Mouse (Mus musculus): ENCODE results near the gene Mindy2. TPM values are rescaled to one million over a fixed set of nuclear protein-coding genes. Genes with fewer than 3 reads are reported as not detected.
A peak's percentile ranks its signal among the peaks of the same experiment; 100 is the strongest.

Gene Mindy2
- polyA plus RNA-seq (2012; rRNA removed) (5.2 and 7.8 TPM in 2 replicates), polyA plus RNA-seq (2014; fragmentation: Nextera tagmentation; extraction: Ambion mirVana) (13.7 and 15.3 TPM in 2 replicates)

GRCm38 (mm10) chr9:70657013-70657967 lies at the start of gene Mindy2:
Mindy2 (minus strand) TSS chr9:70657174.
- H3K9ac ChIP-seq (replicated peaks): peak within 1 kb of the TSS; percentile 92
- peak; percentile 92 for ATAC-seq (ENCODE audit: insufficient read depth)
- H3K27me3 ChIP-seq (ENCODE audit: control insufficient read depth, insufficient read depth, low read length): no peaks in the 10 kb centered on the region
- H3K4me2 ChIP-seq (ENCODE audit: low read depth): peak within 1 kb of the TSS; percentile 86
- peak within 1 kb of the TSS; percentile 71 to 100 for H3K4me3 ChIP-seq (ENCODE audit: insufficient read depth in 1 of 2, low read depth in 2 of 2, low read length in 2 of 2)
- peaks cover 3% of the 10 kb centered on the region for H3K36me3 ChIP-seq (replicated peaks; ENCODE audit: control insufficient read depth, insufficient read depth, low read depth)
- TF ChIP-seq EP300 (IDR thresholded peaks at IDR 0.05; ENCODE audit: low read depth): no peak; the same call in none of the 2 replicates
- TF ChIP-seq CTCF (IDR thresholded peaks at IDR 0.05; ENCODE audit: low read depth): no peak
- no peaks in the 10 kb centered on the region for H3K9me3 ChIP-seq (ENCODE audit: control insufficient read depth, low read length)
- WGBS (ENCODE audit: insufficient replicate concordance): 1% methylated on average over 67 of the region's 67 CpGs
- peak within 1 kb of the TSS; percentile 92 for H3K27ac ChIP-seq
- peak; percentile 97 to 98 (median 97) for DNase-seq (ENCODE audit: low read depth in 3 of 3, low spot score in 3 of 3)
- H3K4me1 ChIP-seq (replicated peaks; ENCODE audit: control insufficient read depth in 2 of 2, insufficient read depth in 2 of 2, low read length in 1 of 2): peaks cover 16 to 31% of the 10 kb centered on the region in 2 experiments

GRCm38 (mm10) chr9:70706444-70706843 lies 49.5 kb upstream of the Mindy2 start:
- Histone ChIP-seq H3K27me3 (ENCODE audit: control insufficient read depth, insufficient read depth, low read length) (no peaks in the 10 kb centered on the region), H3K27ac (no peak overlapping the region), H3K4me2 (ENCODE audit: low read depth) (no peak overlapping the region), H3K4me1 (replicated peaks; ENCODE audit: control insufficient read depth in 2 of 2, insufficient read depth in 2 of 2, low read length in 1 of 2) (peaks cover 18 to 20% of the 10 kb centered on the region in 2 experiments), H3K9me3 (ENCODE audit: control insufficient read depth, low read length) (no peaks in the 10 kb centered on the region), H3K4me3 (ENCODE audit: insufficient read depth in 1 of 2, low read depth in 2 of 2, low read length in 2 of 2) (no peak overlapping the region), H3K36me3 (replicated peaks; ENCODE audit: control insufficient read depth, insufficient read depth, low read depth) (peaks cover 36% of the 10 kb centered on the region), H3K9ac (replicated peaks) (no peak overlapping the region)
- TF ChIP-seq CTCF (IDR thresholded peaks at IDR 0.05; ENCODE audit: low read depth): no peak
- TF ChIP-seq EP300 (IDR thresholded peaks at IDR 0.05; ENCODE audit: low read depth): no peak
- DNase-seq (ENCODE audit: low read depth in 3 of 3, low spot score in 3 of 3): no peak
- 92% methylated on average over 1 of the region's 1 CpGs for WGBS (ENCODE audit: insufficient replicate concordance)
- no peak for ATAC-seq (ENCODE audit: insufficient read depth)

GRCm38 (mm10) chr9:70703597-70704203 lies 46.7 kb upstream of the Mindy2 start:
- Histone ChIP-seq H3K9me3 (ENCODE audit: control insufficient read depth, low read length) (no peaks in the 10 kb centered on the region), H3K9ac (replicated peaks) (no peak overlapping the region), H3K27me3 (ENCODE audit: control insufficient read depth, insufficient read depth, low read length) (no peaks in the 10 kb centered on the region), H3K27ac (peak overlapping the region; percentile 45), H3K4me2 (ENCODE audit: low read depth) (peak overlapping the region; percentile 56), H3K4me3 (ENCODE audit: insufficient read depth in 1 of 2, low read depth in 2 of 2, low read length in 2 of 2) (no peak overlapping the region), H3K36me3 (replicated peaks; ENCODE audit: control insufficient read depth, insufficient read depth, low read depth) (peaks cover 29% of the 10 kb centered on the region), H3K4me1 (replicated peaks; ENCODE audit: control insufficient read depth in 2 of 2, insufficient read depth in 2 of 2, low read length in 1 of 2) (peaks cover 20 to 22% of the 10 kb centered on the region in 2 experiments)
- peak; percentile 51 to 58 (median 54) for DNase-seq (ENCODE audit: low read depth in 3 of 3, low spot score in 3 of 3)
- no peak for TF ChIP-seq CTCF (IDR thresholded peaks at IDR 0.05; ENCODE audit: low read depth)
- TF ChIP-seq EP300 (IDR thresholded peaks at IDR 0.05; ENCODE audit: low read depth): peak; percentile 87
- 47% methylated on average over 5 of the region's 5 CpGs for WGBS (ENCODE audit: insufficient replicate concordance)
- peak; percentile 94 for ATAC-seq (ENCODE audit: insufficient read depth)

- no peak overlapping the region for H3K4me3 ChIP-seq (ENCODE audit: insufficient read depth in 1 of 2, low read depth in 2 of 2, low read length in 2 of 2)
- H3K9ac ChIP-seq (replicated peaks): no peak overlapping the region
- no peak for TF ChIP-seq CTCF (IDR thresholded peaks at IDR 0.05; ENCODE audit: low read depth)
- TF ChIP-seq EP300 (IDR thresholded peaks at IDR 0.05; ENCODE audit: low read depth): no peak
- H3K9me3 ChIP-seq (ENCODE audit: control insufficient read depth, low read length): no peaks in the 10 kb centered on the region
- no peak for ATAC-seq (ENCODE audit: insufficient read depth)
- 5% methylated on average over 1 of the region's 1 CpGs for WGBS (ENCODE audit: insufficient replicate concordance)
- H3K27ac ChIP-seq: no peak overlapping the region; the same call in 1 of the 2 replicates
- no peaks in the 10 kb centered on the region; the same call in 1 of the 2 replicates for H3K36me3 ChIP-seq (replicated peaks; ENCODE audit: control insufficient read depth, insufficient read depth, low read depth)
- H3K4me1 ChIP-seq (replicated peaks; ENCODE audit: control insufficient read depth in 2 of 2, insufficient read depth in 2 of 2, low read length in 1 of 2): peaks cover 36 to 51% of the 10 kb centered on the region in 2 experiments
- 0 out of 2 replicates have a peak overlapping the region, but pooled peaks have one; percentile 9 for H3K4me2 ChIP-seq (ENCODE audit: low read depth)
- no peaks in the 10 kb centered on the region for H3K27me3 ChIP-seq (ENCODE audit: control insufficient read depth, insufficient read depth, low read length)
- no peak for DNase-seq (ENCODE audit: low read depth in 3 of 3, low spot score in 3 of 3)
These were observed 41.1 kb upstream of the Mindy2 start for GRCm38 (mm10) chr9:70698090-70698489.
